Mouse (Mus musculus): ENCODE results near the gene Efcab9. TPM values are rescaled to one million over a fixed set of nuclear protein-coding genes. Genes with fewer than 3 reads are reported as not detected.

Efcab9 gene
- total RNA-seq, 2 experiments from 2014 or later = 0.41 TPM; not detected in 1

GRCm38 (mm10) chr11:32542687-32543411, 11.0 kb upstream of the Efcab9 start:
- peak in 1 of 2 experiments; percentile 28 for DNase-seq
- intact Hi-C loops (cut with DNase I) = no loop called here

- intact Hi-C loops (cut with DNase I) = no loop called here
- DNase-seq = no peak
These were observed 10.3 kb upstream of the Efcab9 start for GRCm38 (mm10) chr11:32542181-32542580.

GRCm38 (mm10) chr11:32540463-32540862, 8.6 kb upstream of the Efcab9 start:
- intact Hi-C loops (cut with DNase I) = no loop called here
- no peak for DNase-seq

GRCm38 (mm10) chr11:32539717-32540116, 7.8 kb upstream of the Efcab9 start:
- DNase-seq = no peak
- intact Hi-C loops (cut with DNase I) = loop anchor here (2.0 kb wide), 1 partner anchor 27 kb away; no protein-coding TSS in a partner anchor

GRCm38 (mm10) chr11:32538846-32539245, 7.0 kb upstream of the Efcab9 start:
- intact Hi-C loops (cut with DNase I) = loop anchor here (2.0 kb wide), 1 partner anchor 28 kb away; no protein-coding TSS in a partner anchor
- no peak for DNase-seq

- intact Hi-C loops (cut with DNase I) = loop anchor here (2.0 kb wide), 1 partner anchor 28 kb away; no protein-coding TSS in a partner anchor
- DNase-seq = peak in 1 of 2 experiments; percentile 47
These were observed 6.6 kb upstream of the Efcab9 start for GRCm38 (mm10) chr11:32538435-32538834.

- intact Hi-C loops (cut with DNase I) = no loop called here
- DNase-seq = no peak
These were observed 5.1 kb upstream of the Efcab9 start for GRCm38 (mm10) chr11:32536954-32537353.

GRCm38 (mm10) chr11:32535646-32536045, 3.8 kb upstream of the Efcab9 start:
- intact Hi-C loops (cut with DNase I) = loop anchor here (2.0 kb wide), 1 partner anchor 13 kb away; no protein-coding TSS in a partner anchor
- DNase-seq = no peak

GRCm38 (mm10) chr11:32534453-32535075, 2.7 kb upstream of the Efcab9 start:
- intact Hi-C loops (cut with DNase I) = loop anchor here (2.0 to 5.0 kb wide), 2 partner anchors 14 to 173 kb away; no protein-coding TSS in a partner anchor
- DNase-seq = peak in 1 of 2 experiments; percentile 22

GRCm38 (mm10) chr11:32533482-32534261, 1.8 kb upstream of the Efcab9 start:
- intact Hi-C loops (cut with DNase I) = loop anchor here (2.0 to 5.0 kb wide), 2 partner anchors 15 to 174 kb away; no protein-coding TSS in a partner anchor
- peak; percentile 39 to 57 for DNase-seq

GRCm38 (mm10) chr11:32532765-32533481, 1.0 kb upstream of the Efcab9 start, which contains the start of gene Stk10:
Stk10 (plus strand) TSS chr11:32533305.
- peak; percentile 88 to 89 for DNase-seq
- intact Hi-C loops (cut with DNase I) = loop anchor here (1.0 to 5.0 kb wide), 2 partner anchors 78 to 174 kb away; partner anchors contain the start of gene Ubtd2

- DNase-seq = no peak
- intact Hi-C loops (cut with DNase I) = loop anchor here (1.0 to 5.0 kb wide), 2 partner anchors 58 to 177 kb away; no protein-coding TSS in a partner anchor
These were observed 1.7 kb downstream of the Efcab9 start for GRCm38 (mm10) chr11:32530151-32530550.

GRCm38 (mm10) chr11:32527006-32527405, 4.9 kb downstream of the Efcab9 start:
- no peak for DNase-seq
- intact Hi-C loops (cut with DNase I) = no loop called here

GRCm38 (mm10) chr11:32524122-32524920, 7.6 kb downstream of the Efcab9 start:
- no peak for DNase-seq
- intact Hi-C loops (cut with DNase I) = no loop called here

- DNase-seq = no peak
These were observed 10.6 kb downstream of the Efcab9 start for GRCm38 (mm10) chr11:32521246-32521645.

GRCm38 (mm10) chr11:32519354-32519753, 12.5 kb downstream of the Efcab9 start:
- intact Hi-C loops (cut with DNase I) = no loop called here
- no peak for DNase-seq

More at GRCm38 (mm10) chr11:32521246-32521645, 10.6 kb downstream of the Efcab9 start:
- intact Hi-C loops (cut with DNase I) = no loop called here

- no peak for DNase-seq
These were observed 13.1 kb downstream of the Efcab9 start for GRCm38 (mm10) chr11:32518770-32519169.

GRCm38 (mm10) chr11:32516916-32517712, 14.8 kb downstream of the Efcab9 start:
- intact Hi-C loops (cut with DNase I) = no loop called here
- no peak for DNase-seq

More at GRCm38 (mm10) chr11:32518770-32519169, 13.1 kb downstream of the Efcab9 start:
- intact Hi-C loops (cut with DNase I) = no loop called here

All from heart, postnatal 36 days (tissue).